Comparison of ENCODE assay signal across 14 mouse cellular contexts in genomic region chr1:64885328-64885727, GRCm38 (mm10).
A peak's percentile ranks its signal among the peaks of the same experiment; 100 is the strongest.
DNase-seq lines count a peak whose midpoint lies in the region.
"Had no signal": no experiment of that assay in that cellular context is flagged by ENCODE, and none has a peak within 500 bp of the region (broad histone marks: within the 10 kb centered on the region; RNA-seq: fewer than 3 reads in every experiment).

No protein-coding gene starts in this region.

- intact Hi-C loops in gastrocnemius, postnatal 14 days (cut with DNase I; ENCODE audit: low total_unique reads), result no loop called here

- DNase-seq in gastrocnemius, postnatal 25 days, result peak; percentile 7
- DNase-seq in gastrocnemius, postnatal 14 days, result no peak
- DNase-seq in right cerebral cortex, adult 18-20 months, result peak; percentile 44
- DNase-seq in right cerebral cortex, postnatal 4 days, result no peak
- peak; percentile 54 for DNase-seq in layer of hippocampus, adult 9-11 months
- DNase-seq in ovary, adult 18-20 months (ENCODE audit: low spot score), result no peak
- no peak for DNase-seq in lung, postnatal 36 days
- DNase-seq: adrenal gland, postnatal 10 days; B cell, adult 2 months; cerebellum, postnatal 10 days; heart, postnatal 10 days; kidney, postnatal 25 days; liver; thymus, postnatal 14 days had no signal

Comparison
In these comparisons a context has a peak if more than half of its experiments do, and no peak if none do; other contexts are left out.
1. DNase-seq: peak in gastrocnemius, postnatal 25 days (single experiment), right cerebral cortex, adult 18-20 months (single experiment) and layer of hippocampus, adult 9-11 months (single experiment); none in gastrocnemius, postnatal 14 days (single experiment), right cerebral cortex, postnatal 4 days (single experiment), ovary, adult 18-20 months (single experiment) and lung, postnatal 36 days (single experiment).